Mouse (Mus musculus) skeletal muscle tissue, postnatal 0 days (tissue): ENCODE measurements around the gene Kif14. TPM values are rescaled to one million over a fixed set of nuclear protein-coding genes. Genes with fewer than 3 reads are reported as not detected.

Experiments used
- polyA plus RNA-seq: library from polyadenylated mRNA; unstranded; fragments of >200 nt; fragmentation: Nextera tagmentation; extraction: Ambion mirVana; gene quantifications from 2 replicates; pipeline ENCODE4 v1.2.1, GENCODE M21; 2015

Kif14 gene
- polyA plus RNA-seq = 0.60 and 0.77 TPM in 2 replicates

GRCm38 (mm10) chr1:136466143-136466811 lies at the start of gene Kif14:
Gene Kif14, plus strand, starts transcription at chr1:136466343.

Other genes with a start within 250 kb of the Kif14 start
- 0.10 and 0.52 TPM in 2 replicates for gene Inava, start 232.1 kb upstream of the Kif14 start, polyA plus RNA-seq
- not detected in 2 replicates for gene Gpr25, start 205.5 kb upstream of the Kif14 start, polyA plus RNA-seq
- 4.0 and 4.1 TPM in 2 replicates for gene Camsap2, start 120.2 kb upstream of the Kif14 start, polyA plus RNA-seq
- 8.1 and 9.8 TPM in 2 replicates for gene Ddx59, start 51.1 kb upstream of the Kif14 start, polyA plus RNA-seq
- 6.6 and 7.3 TPM in 2 replicates for gene Zfp281, start 158.6 kb downstream of the Kif14 start, polyA plus RNA-seq